Mouse (Mus musculus): ENCODE measurements at regions not wholly inside any gene's neighbourhood (a gene's known extent, or its start where the extent isn't known, plus 50 kb on each side); places are given as distances from the start of the nearest gene placed in this dataset.

GRCm38 (mm10) chr8:128180214-128180613, 178.2 kb upstream of the Nrp1 start:
- no peak for DNase-seq

DNA sequence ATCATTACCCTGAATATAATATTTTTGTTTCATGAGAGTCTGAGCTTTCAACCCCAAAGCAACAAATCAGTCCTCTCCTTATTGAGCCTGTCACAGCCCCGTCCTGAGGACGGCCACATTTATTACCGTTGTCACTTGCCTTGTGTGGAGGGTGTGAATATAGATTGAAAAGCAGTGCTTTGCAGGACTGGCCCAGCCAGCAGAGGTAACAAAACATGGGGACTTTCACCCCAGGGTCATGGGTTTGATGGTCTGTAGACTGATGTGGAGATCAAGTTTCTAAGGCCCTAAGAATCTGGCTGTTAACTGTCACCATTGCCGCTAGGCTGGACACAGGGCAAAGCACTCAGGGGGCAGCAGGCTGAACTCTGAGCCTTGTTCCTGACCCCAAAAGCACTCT, 175.3 kb upstream of the Nrp1 start:
- DNase-seq: no peak

GRCm38 (mm10) chr8:128188321-128188720, 170.1 kb upstream of the Nrp1 start:
- DNase-seq: no peak

GRCm38 (mm10) chr8:128193293-128193887, 165.0 kb upstream of the Nrp1 start:
- no peak for DNase-seq

DNA sequence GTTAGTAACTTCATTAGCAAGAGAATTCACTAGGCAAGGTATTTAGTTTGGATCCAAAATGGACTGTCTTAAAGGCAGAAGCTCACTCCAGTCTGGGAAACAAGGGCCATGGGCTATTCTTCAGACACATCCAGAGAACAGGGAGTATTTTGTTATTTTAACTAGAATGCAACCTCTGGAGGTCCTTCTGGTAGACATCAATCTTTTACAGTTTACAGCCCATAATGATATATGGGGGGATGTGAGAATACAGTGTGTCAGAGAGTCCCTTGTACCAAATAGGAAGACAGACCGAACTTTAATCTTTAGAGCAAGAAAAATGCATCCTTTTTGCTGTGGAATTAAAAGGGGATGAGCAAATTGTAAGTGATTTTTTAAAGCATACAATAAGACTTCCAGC, 157.6 kb upstream of the Nrp1 start:
- DNase-seq: no peak

DNA sequence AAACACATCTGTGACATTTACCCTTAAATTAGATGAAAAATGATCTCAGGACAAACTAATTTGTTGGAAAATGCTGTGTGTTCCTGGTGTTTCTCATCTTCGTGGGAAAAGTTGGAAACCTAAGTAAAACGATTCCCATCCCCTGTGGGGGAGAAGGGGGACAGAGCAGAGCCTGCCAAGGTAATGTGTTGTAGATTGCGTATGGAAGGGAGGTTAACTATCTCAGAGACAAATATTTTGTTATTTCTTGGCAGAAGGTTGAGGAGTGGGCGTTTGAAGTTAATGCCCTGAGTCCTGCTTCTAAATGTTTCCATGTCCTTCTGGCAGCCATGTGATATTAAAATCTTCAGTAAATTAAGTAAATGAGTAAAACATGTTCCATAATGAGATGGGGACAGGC, 156.8 kb upstream of the Nrp1 start:
- DNase-seq: no peak

GRCm38 (mm10) chr8:128202158-128202886, 156.1 kb upstream of the Nrp1 start:
- no peak for DNase-seq

DNA sequence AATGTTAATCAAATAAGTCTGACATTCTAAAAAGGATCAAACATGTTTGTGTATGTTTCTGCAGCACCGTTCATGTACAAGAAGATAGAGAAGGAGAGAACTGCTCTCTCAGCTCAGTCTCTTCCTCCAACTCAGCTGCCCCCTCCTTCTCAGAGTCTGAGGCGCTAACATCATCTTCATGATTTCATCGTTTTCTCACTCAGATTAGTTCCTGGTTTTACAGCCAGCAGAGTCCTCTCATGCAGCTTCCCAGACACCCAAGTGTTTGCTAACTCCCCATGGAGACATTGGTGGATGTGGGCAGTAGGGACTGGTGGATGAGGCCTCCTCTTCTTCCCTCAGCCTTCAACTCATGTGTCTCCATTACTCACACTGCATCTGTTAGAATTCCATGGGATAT, 153.6 kb upstream of the Nrp1 start:
- no peak for DNase-seq

DNA sequence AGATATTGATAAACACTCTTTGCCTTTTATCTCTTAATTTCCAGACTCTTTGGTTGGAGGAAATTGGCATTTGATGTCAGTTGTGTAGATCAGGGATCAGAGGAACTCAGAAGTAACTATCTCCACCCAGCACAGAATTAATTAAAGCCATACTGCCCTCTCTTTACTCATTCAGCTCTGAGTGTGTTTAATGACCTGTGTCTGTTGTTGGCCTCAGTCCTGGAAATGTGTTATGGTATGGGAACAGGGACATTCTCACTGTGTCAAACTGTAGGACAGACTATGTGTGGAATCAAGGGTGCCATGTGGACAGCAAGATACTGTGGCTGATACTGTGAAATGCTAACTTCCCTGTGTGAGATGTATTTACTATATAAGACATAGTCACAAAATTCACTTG, 151.3 kb upstream of the Nrp1 start:
- no peak for DNase-seq

DNA sequence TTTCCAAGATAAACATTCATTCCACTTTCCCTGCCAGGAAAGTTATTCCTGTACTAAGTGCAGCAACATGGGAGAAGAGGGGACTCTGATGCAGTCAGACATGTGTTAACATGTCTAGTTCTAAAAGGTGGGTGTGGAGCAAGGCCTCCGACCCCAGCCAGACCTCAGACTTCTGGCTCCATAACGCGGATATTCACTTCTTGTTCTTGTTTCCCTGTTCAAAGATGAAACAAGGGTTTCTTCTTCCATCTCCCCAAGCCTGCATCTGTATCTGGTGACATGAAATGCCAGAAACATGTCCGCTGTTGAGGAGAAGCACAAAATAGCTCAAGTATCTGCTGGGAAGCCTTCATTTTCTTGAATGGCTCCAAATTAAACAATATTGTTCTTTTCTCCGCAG, 147.6 kb upstream of the Nrp1 start:
- DNase-seq: no peak

DNA sequence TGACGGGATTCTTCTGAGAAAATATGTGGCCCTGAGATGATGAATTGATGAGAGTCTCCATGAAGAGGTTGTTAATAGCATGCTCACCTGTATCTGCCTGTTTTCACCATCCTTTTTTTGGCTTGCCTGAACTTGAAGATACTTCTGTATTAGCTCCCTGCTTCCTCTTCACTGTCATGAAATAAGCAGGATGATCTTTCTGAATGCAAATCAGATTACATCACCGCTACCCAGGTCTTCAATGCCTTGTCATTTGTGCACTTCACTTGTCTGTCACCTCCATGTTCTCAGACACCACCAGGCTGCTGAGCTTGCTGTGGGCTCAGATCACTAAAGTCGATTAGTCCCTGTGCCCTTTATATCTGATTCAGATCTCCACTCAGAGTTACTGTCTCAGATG, 146.2 kb upstream of the Nrp1 start:
- no peak for DNase-seq

DNA sequence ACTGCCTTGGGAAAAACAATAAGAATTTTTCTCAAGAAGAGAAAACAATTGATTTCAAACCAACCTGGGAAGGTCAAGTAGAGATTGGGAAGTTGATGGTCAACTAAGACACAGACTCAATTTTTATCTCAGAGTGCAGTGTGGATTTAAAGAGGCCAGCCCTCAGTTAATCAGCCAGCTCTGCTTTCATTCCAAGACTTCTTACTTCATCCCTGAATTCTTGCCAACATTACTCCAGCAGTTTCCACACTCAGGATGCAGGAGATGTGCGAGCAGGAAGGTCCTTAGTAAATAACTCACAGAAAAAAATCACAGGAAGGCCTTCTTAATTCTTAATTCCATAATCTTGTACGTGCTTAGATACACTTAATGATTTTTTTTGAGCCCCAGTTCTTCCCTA, 144.1 kb upstream of the Nrp1 start:
- DNase-seq: peak in 1 of 2 experiments; percentile 7

DNA sequence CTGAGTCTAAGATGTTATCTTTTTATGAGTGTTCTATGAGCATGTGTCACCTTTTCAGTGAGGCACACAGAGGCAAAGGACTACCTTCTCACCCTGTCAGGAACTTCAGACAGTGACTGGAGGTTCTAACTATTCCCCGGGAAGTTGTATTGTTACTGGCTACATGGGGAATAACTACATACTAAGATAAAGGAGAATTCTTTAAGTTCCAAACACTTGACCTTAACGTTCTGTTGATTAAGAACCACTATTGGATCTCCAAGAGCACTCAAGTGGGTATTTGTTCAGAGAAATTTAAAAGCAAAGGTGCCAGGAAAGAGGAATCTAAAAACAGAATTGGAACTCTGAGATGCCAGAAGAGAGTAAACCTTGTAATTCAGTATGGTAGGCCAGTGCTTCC, 139.5 kb upstream of the Nrp1 start:
- no peak for DNase-seq

DNA sequence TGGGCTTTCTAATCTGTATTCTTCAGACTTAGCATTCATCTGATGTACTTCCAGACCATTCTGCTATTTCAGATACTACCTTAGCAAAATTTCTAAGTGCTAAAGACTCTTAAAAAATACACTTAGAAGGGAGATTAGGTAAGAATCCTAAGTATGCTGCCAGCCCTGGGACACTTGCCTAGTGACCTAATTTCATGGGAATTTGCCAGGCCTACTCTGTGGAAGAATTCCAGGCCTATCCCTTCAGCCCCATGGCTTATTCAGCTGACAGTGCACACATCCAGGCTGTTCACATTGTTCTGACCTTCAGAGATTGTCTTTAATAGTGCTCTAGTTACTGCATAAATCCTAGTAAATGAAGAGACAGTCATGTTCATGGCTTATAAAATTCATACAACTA, 138.9 kb upstream of the Nrp1 start:
- peak; percentile 41 to 55 for DNase-seq

DNA sequence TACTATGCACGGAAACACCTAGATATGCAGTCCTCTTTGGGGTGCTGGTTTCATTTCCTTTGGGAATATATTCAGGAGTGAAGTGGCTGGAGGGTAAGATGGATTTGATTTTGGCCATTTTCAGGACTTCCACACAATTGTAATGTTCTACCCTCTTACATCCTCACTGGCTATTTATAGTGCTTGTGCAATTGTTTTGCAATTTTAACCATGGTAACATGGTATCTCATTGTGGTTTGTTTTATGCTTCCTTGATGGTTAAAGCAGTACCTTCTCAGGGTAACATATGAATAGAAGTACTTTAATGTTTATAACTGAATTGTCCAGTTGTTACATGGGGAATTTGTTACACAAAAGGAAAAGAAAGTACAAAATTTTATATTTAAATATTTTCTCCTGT, 135.3 kb upstream of the Nrp1 start:
- no peak for DNase-seq

DNA sequence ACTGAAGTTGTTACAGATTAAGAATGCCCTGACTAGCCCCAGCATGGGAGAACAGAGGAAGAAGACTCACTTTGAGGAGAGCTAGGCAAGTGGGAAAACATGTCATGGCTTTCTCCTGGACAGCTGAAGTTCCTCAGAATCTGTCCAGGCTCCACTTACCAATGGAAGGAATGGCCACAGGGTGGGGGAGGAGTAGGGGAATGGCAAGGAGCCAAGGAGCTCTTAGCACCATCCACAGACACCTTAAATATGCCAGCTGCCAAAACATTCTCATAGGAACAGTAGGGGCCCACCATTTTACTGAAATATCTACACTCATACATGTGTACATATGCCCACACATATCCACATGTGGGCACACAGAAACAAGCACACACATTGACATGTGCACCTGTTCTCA, 134.9 kb upstream of the Nrp1 start:
- no peak for DNase-seq

- DNase-seq: no peak
Observed at GRCm38 (mm10) chr8:128225123-128225522, 133.3 kb upstream of the Nrp1 start.

DNA sequence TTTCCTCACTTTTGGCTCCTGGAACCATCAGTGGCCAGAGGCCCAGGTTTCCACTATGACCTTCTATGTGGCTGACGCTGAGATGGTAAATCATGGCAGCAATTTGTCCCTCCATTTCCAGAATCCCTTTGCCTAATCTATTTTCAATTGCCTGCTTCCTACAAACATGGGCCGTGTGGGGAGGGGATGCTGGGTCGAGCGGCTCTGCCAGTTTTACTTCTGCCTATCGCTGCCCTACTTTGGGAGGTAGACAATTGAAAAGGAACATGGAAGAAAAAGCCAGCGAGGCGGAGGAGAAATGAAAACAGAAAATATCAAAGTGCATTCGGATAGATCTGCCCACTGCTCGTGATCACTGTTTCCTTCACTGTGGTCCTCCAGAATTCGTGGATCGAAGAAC, 123.3 kb upstream of the Nrp1 start:
- DNase-seq: no peak

DNA sequence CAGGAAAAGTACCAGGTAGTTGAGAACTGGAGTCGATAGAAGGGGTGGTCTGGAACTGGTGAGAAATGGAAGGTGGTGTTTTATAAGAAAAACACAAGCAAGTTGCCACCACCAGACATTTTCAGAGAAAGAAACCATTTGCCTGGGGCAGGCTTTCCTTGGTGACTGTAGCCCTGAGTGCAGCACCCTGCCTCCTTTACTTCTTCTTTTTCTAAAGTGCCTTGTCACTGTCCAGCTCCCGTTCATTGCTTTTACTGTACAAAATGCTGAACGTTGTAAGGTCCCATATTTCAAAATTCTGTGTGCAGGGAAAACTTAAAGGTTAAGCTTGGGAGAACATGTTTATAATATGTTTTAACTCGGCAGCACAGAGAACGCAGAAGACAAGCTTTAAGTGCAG, 122.9 kb upstream of the Nrp1 start:
- DNase-seq: no peak

GRCm38 (mm10) chr8:128236097-128236496, 122.3 kb upstream of the Nrp1 start:
- no peak for DNase-seq

DNA sequence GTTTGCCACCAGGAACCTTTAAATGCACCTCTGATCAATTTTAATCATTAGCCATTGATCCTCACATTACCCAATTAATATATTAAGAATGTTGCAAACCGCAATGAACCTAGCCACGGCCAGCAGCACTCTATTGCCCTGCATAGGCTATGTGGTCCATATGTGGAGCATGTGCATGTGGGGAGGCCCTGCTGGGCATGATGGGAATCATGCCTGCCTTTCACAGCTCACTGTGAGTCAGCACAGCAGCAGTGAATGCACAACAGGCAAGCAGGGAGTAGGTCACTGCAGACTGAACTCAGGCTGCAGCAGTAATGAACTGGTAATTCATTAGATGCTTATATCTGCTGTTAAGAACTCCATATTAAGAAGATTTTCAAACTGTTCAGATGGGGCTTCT, 119.5 kb upstream of the Nrp1 start:
- no peak for DNase-seq

DNA sequence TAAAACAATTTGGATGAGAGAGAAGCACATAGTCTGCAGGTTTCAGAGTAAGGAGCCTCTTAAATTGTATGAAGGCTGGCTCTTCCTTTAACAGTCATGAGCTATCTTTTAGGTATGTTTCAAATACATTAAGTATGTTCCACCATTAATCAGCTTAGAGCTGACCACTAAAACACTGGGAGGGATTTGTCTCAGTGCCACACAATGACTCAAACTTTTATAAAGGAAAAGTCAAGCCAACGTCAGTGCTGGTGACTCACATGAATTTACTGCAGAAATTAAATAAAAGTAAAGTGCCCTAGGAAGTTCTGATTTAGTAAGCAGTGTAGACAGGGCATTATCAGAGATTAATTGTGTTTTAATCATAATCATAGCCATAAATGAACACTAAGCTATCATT, 118.6 kb upstream of the Nrp1 start:
- no peak for DNase-seq

GRCm38 (mm10) chr8:128241200-128241599, 117.2 kb upstream of the Nrp1 start:
- no peak for DNase-seq

GRCm38 (mm10) chr8:128242465-128243251, 115.7 kb upstream of the Nrp1 start:
- no peak for DNase-seq

All from kidney, adult 8-10 months (tissue).